Mouse (Mus musculus) brain, embryonic 14.5 days (tissue): ENCODE data around the gene Dap.

Experiments used
- CTCF ChIP-seq: fragments of 200-500 bp; IDR thresholded peaks from 2 replicates; pipeline ENCODE4 v1.5.1; 2012; ENCODE audit warnings: inconsistent platforms, mild to moderate bottlenecking, moderate library complexity, borderline replicate concordance; ENCODE audit not compliant: insufficient read depth, insufficient read length; ENCODE audit errors: extremely low read depth
- POLR2A ChIP-seq: fragments of 200-500 bp; IDR thresholded peaks from 2 replicates; pipeline ENCODE4 v1.6.1; 2012; ENCODE audit warnings: mild to moderate bottlenecking, inconsistent platforms, borderline replicate concordance; ENCODE audit not compliant: poor library complexity, insufficient read depth, insufficient read length, severe bottlenecking; ENCODE audit errors: extremely low read depth

DNA sequence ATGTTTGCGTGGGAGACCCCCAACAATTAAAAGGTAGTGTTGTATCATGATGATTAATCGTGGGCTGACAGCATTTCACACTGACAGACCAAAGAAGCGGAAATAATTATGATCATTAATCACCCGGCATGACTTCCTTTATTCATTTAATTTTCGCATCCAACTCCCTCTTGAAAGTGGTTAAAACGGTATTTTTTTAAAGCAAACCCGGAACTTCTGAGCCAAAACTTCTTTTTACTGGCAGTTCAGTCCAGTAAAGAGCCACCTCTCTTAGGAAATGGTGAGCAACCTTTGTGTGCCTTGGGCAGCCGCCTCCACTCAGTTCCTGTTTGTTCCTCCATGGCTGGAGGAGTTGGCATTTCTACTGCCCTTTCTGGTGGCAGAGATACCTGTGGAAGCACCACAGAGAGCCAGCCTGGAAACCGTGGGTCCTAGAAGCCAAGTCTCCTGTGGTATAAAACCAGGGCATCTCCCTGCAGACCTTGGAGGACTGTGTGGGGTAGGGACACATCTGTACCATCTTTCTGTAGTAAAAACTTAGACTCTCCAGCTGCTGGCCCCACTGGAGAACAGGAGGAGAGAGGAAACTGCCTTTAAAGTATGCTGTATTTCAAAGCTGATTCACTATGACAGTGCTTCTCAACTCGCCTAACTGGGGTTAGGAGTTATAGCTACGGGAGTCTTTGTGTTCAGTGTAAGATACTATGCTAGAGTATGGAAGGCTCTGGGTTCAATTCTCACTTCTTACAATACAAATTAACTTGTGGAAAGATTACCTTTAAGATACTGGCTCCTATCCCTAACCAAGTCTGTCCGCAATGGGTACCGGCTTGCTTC is 910 bp downstream of the Dap start:
- no peak for TF ChIP-seq CTCF
- no peak for TF ChIP-seq POLR2A
